Mouse (Mus musculus) midbrain, embryonic 14.5 days (tissue): ENCODE measurements around the gene Yipf3. TPM values are rescaled to one million over a fixed set of nuclear protein-coding genes. Genes with fewer than 3 reads are reported as not detected.
A peak's percentile ranks its signal among the peaks of the same experiment; 100 is the strongest.

Experiments
- ATAC-seq: fragments of 200-750 bp; cut with Nextera tagmentation; 2 replicates; pipeline ENCODE4 v1.8.0; 2017; ENCODE audit warnings: moderate number of reproducible peaks, moderate library complexity; ENCODE audit not compliant: low FRiP score, low TSS enrichment
- DNase-seq: peaks from one replicate; pipeline ENCODE4 v3.0.0-alpha.2; 2015
- H3K27ac ChIP-seq: fragments of 300-500 bp; sonication (generic); replicated peaks from 2 replicates; pipeline ENCODE4 v1.5.1; 2014; ENCODE audit warnings: mild to moderate bottlenecking, low read depth, low read length, moderate library complexity
- H3K27me3 ChIP-seq: fragments of 300-500 bp; sonication (generic); 2 replicates; pipeline ENCODE4 v1.6.1; 2014; ENCODE audit warnings: low read length, control low read depth, mixed read lengths; ENCODE audit not compliant: control insufficient read depth, insufficient read depth
- H3K36me3 ChIP-seq: fragments of 300-500 bp; sonication (generic); 2 replicates; pipeline ENCODE4 v1.6.1; 2014; ENCODE audit warnings: low read length, control low read depth; ENCODE audit not compliant: control insufficient read depth, insufficient read depth
- H3K4me1 ChIP-seq: fragments of 300-500 bp; sonication (generic); 2 replicates; pipeline ENCODE4 v1.6.1; 2014; ENCODE audit warnings: mild to moderate bottlenecking, antibody characterized with exemption, low read length, control low read depth; ENCODE audit not compliant: control insufficient read depth, insufficient read depth
- H3K4me2 ChIP-seq: fragments of 300-500 bp; sonication (generic); 2 replicates; pipeline ENCODE4 v1.6.1; 2014; ENCODE audit warnings: mild to moderate bottlenecking, low read length, moderate library complexity
- H3K4me3 ChIP-seq: fragments of 300-500 bp; sonication (generic); replicated peaks from 2 replicates; pipeline ENCODE4 v1.5.1; 2014; ENCODE audit warnings: low read depth, low read length
- H3K9ac ChIP-seq: fragments of 300-500 bp; sonication (generic); replicated peaks from 2 replicates; pipeline ENCODE4 v1.6.1; 2014; ENCODE audit warnings: mild to moderate bottlenecking, low read length, moderate library complexity
- H3K9me3 ChIP-seq: fragments of 300-500 bp; sonication (generic); 2 replicates; pipeline ENCODE4 v1.6.1; 2016; ENCODE audit warnings: low read length, control low read depth, mixed read lengths; ENCODE audit not compliant: control insufficient read depth
- WGBS: fragments of 180-500 bp; shearing (Covaris S2); extraction: QIAGEN DNeasy Blood & Tissue Kit; methylation state at CpG from one replicate; pipeline ENCODE4 v1.1.7; 2014; 5-methylcytosine and 5-hydroxymethylcytosine counted together
- polyA plus RNA-seq: library from polyadenylated mRNA; unstranded; fragments of >200 nt; fragmentation: Nextera tagmentation; extraction: Ambion mirVana; gene quantifications from 2 replicates; pipeline ENCODE4 v1.2.1, GENCODE M21; 2014

Yipf3 gene
- polyA plus RNA-seq, 1 experiment from 2014 or later: 86.7 TPM

DNA sequence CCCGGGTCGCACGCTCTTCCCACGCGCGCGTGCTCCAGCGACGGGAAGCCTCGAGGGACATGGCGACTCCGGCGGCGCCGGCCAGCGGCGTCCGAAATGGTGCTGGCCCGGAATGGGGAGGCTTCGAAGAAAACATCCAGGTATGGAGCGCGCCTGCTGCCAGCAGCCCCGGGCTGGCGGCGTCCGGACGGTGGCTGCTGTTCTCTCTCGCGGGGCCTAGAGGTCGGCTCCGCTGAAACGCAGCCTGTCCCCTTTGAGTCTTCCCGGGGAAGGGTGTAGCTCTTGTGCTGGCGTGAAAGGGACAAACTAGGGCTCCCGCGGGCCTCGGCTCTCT is 276 bp downstream of the Yipf3 start:
- H3K4me3 ChIP-seq: peak overlapping the region; percentile 94
- WGBS: under 1% methylated on average over 37 of the region's 37 CpGs
- peaks cover 69% of the 10 kb centered on the region for H3K36me3 ChIP-seq
- peak overlapping the region; percentile 92 for H3K9ac ChIP-seq
- DNase-seq (no peak), ATAC-seq (no peak; the same call in 1 of the 2 replicates)
- H3K9me3 ChIP-seq: no peaks in the 10 kb centered on the region
- H3K27me3 ChIP-seq: no peaks in the 10 kb centered on the region
- peak overlapping the region; percentile 75 for H3K4me2 ChIP-seq
- peak overlapping the region; percentile 81 for H3K27ac ChIP-seq
- H3K4me1 ChIP-seq: peaks cover 17% of the 10 kb centered on the region

DNA sequence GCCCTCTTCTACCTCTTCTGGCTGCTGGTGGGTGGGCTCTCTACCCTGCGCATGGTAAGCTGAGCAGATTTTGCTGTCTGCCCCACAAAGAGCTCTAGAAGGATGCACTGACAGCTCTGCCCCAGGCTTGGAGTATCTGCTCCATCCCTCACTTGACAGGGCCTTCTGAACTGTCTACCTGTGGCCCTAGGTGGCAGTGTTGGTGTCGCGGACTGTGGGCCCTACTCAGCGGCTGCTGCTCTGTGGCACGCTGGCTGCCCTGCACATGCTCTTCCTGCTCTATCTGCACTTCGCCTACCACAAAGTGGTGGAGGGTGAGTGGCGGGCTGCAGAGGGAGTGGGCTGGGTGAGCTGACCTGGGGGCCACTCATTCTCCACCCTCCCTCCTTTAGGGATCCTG is 3.3 kb downstream of the Yipf3 start:
- 78% methylated on average over 7 of the region's 7 CpGs for WGBS
- Histone ChIP-seq H3K27ac (no peak overlapping the region), H3K36me3 (peaks cover 39% of the 10 kb centered on the region), H3K4me2 (no peak overlapping the region), H3K4me1 (peaks cover 34% of the 10 kb centered on the region), H3K9ac (no peak overlapping the region), H3K4me3 (no peak overlapping the region), H3K27me3 (no peaks in the 10 kb centered on the region), H3K9me3 (no peaks in the 10 kb centered on the region)
- no peak for ATAC-seq
- no peak for DNase-seq

DNA sequence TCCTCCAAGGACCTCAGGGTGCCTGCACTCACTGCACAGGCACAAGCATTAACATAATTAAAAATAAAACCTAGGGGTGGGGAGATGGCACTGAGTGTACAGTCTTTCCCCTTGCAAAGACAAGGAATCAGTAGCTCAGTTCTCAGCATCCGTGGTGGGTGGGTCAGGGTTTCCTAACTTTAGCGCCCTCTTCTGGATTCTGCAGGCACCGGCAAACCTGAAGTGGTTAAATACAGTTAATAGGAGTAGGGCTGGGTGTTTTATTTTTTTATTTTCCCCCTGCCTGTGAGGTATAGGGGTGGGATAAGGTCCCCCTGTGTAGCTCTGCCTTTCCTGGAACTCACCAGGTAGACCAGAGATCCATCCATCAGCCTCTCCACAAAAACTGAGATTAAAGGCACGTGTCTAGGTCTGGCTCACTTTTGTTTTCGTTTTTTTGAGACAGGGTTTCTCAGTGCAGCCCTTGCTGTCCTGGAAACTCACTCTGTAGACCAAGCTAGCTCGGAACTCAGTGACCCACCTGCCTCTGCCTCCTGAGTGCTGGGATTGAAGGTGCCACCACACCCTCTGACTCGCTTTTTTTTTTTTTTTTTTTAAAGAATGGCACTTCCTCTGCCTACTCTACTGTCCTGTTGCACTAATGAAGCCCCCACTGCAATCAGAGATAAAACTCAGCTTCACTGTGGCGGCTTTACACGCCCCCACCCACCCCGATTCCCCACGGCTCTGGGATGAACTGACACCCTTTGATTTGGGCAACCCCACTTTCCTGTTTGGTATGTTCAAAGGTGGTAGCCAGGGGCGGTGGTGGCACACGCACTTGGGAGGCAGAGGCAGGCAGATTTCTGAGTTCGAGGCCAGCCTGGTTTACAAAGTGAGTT is 4.9 kb downstream of the Yipf3 start:
- 56% methylated on average over 14 of the region's 14 CpGs for WGBS
- H3K4me2 ChIP-seq: peak overlapping the region; percentile 94
- H3K4me1 ChIP-seq: peaks cover 26% of the 10 kb centered on the region
- H3K27me3 ChIP-seq: no peaks in the 10 kb centered on the region
- ATAC-seq (no peak), DNase-seq (peak; percentile 68)
- peaks cover 39% of the 10 kb centered on the region for H3K36me3 ChIP-seq
- H3K9ac ChIP-seq: peak overlapping the region; percentile 76; the same call in 1 of the 2 replicates
- no peaks in the 10 kb centered on the region for H3K9me3 ChIP-seq
- H3K27ac ChIP-seq: no peak overlapping the region
- peak overlapping the region; percentile 75 for H3K4me3 ChIP-seq

DNA sequence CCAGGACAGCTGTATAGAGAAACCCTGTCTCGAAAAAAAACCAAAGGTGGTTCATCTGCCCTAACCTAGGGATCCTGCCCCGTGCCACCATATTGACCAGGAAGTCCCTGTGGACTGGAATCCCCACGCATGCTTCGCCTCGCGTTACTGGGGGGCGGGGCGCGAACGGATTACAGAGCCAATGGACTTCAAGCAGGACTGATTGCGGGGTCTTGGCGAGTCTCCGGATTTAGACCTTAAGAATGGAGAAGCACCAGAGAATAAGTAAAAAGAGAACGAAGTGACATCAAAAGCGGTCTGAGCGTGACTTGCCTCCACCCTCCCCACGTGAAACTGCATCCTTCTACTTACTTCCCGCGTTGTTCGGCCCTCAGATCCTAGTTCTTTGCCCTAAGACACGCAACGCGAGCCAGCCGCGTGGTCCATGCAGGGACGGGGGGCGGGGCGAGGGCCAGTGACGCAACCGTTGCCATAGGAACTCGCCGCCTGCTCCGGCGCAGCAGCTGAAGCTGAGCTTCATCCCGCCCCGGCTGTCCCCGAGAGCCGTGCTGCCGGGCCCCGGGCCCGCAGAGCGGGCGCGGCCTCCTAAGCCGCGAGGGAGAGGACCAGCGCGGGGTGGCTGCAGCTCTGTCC is 5.7 kb downstream of the Yipf3 start, which contains the start of gene Lrrc73:
TSS of gene Lrrc73 (plus strand) at position 80 of the 633 bp plus-strand sequence.
- peak within 1 kb of the TSS; percentile 76 for H3K9ac ChIP-seq
- ATAC-seq (peak; percentile 90), DNase-seq (peak; percentile 96)
- no peaks in the 10 kb centered on the region for H3K27me3 ChIP-seq
- H3K27ac ChIP-seq: peak within 1 kb of the TSS; percentile 84
- H3K4me2 ChIP-seq: peak within 1 kb of the TSS; percentile 94
- H3K4me1 ChIP-seq: peaks cover 25% of the 10 kb centered on the region
- H3K9me3 ChIP-seq: no peaks in the 10 kb centered on the region
- peak within 1 kb of the TSS; percentile 75 for H3K4me3 ChIP-seq
- H3K36me3 ChIP-seq: peaks cover 46% of the 10 kb centered on the region
- 2% methylated on average over 48 of the region's 48 CpGs for WGBS

DNA sequence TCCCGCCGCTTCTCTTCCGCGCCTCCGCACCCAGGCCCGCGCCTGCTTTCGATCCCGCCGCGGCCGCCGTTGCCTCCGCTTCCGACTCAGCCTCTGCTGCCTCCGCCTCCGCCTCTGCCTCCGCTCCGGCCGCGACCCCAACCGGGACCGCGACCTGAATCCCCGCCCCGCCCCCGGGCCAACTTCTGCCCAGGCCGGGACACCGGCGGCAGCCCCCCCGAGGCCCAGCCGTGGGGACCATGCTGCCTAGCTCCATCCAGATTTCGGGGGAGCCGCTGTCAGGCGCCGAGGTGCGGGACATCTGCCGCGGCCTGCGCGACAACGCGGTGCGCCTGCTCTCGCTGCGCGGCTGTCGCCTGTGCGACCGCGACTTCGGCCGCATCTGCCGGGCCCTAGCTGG is 6.2 kb downstream of the Yipf3 start:
- Histone ChIP-seq H3K4me2 (peak overlapping the region; percentile 94), H3K36me3 (peaks cover 49% of the 10 kb centered on the region), H3K4me1 (peaks cover 19% of the 10 kb centered on the region), H3K27me3 (no peaks in the 10 kb centered on the region), H3K27ac (peak overlapping the region; percentile 84), H3K9ac (peak overlapping the region; percentile 76), H3K4me3 (peak overlapping the region; percentile 75), H3K9me3 (no peaks in the 10 kb centered on the region)
- ATAC-seq (peak; percentile 49), DNase-seq (peak; percentile 63)
- under 1% methylated on average over 53 of the region's 54 CpGs for WGBS

DNA sequence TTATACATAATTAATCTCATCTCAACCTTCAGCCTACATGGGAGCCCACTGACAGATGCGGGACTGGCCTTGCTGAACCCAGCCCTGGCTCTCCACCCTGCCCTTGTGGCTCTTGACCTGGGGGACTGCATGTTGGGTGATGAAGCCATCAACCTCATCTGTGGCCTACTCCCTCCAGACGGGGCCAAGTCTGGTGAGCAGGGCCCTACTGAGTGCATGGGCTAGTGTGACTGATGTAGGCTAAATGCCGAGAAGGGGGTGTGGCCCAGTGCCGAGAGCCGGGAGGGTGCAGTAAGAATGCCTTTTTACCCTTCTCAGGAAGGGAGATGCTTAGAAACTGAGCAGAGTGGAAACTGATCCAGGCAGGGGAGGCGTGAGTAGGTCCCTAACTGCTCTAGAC is 7.3 kb downstream of the Yipf3 start:
- Histone ChIP-seq H3K9me3 (no peaks in the 10 kb centered on the region), H3K27ac (no peak overlapping the region), H3K36me3 (peaks cover 49% of the 10 kb centered on the region), H3K4me1 (peaks cover 18% of the 10 kb centered on the region), H3K4me3 (peak overlapping the region; percentile 75), H3K4me2 (peak overlapping the region; percentile 94), H3K9ac (peak overlapping the region; percentile 76; the same call in 1 of the 2 replicates), H3K27me3 (no peaks in the 10 kb centered on the region)
- ATAC-seq: no peak
- no peak for DNase-seq
- WGBS: 35% methylated on average over 6 of the region's 6 CpGs

DNA sequence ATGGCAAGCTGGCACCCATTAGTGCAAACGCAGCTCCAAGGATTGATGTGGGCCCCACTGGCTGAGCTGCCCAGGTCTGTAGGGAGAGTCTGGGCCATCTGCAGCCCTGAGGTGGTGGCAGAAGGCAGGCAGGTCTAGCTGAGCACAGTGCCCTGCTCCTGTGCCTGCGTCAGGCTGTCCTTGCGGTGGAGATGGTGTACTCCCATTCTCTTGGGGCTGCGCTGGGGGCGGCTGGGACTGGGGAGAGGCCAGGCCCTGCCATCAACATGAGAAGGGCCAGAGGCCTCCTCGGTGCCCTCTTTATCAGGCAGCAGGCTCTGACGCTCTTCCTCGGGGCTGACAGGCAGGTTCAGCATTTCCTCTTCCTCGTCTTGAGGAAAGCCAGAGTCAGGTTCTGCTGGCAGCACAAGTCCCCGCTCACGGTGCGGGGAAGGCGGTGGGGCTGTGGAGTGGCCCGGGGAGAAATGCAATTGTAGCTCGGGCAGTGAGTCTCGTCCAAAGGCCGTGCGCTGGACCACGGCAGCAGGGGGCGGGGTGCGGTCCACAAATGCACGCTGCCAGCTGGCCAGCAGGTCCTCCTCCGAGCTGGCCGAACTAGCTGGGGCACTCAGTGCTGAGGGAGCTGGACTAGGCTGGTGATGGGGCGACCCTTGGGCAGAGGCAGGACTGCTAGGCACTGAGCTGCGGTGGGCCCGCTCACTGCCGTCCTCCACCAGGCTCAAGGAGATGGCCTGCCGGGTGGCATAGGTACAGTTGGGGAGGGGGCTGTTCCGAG is 10.6 kb downstream of the Yipf3 start:
- H3K36me3 ChIP-seq: peaks cover 60% of the 10 kb centered on the region
- 75% methylated on average over 30 of the region's 30 CpGs for WGBS
- H3K4me3 ChIP-seq: no peak overlapping the region
- H3K9ac ChIP-seq: no peak overlapping the region
- H3K27me3 ChIP-seq: no peaks in the 10 kb centered on the region
- no peak overlapping the region for H3K27ac ChIP-seq
- DNase-seq: no peak
- no peak overlapping the region for H3K4me2 ChIP-seq
- no peak for ATAC-seq
- H3K9me3 ChIP-seq: no peaks in the 10 kb centered on the region
- peaks cover 14% of the 10 kb centered on the region for H3K4me1 ChIP-seq

DNA sequence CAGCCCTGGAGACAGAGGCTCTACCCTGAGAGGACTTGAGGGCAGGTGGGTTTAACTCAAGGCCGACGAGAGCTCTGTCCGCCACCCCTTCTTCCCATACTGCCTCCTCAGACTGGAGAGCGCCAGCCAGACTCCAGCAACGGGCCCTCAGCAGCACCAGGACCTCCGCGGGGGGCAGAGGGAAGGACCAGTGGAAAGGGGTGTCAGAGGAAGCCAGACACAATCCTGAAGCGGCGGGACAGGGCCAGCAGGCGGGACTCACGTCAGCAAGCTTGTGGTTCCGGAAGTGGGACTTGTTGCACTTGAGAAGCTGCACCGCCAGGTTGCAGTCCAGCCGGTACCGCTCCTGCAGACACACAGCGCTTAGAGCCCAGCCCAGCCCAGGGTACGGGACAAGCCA is 11.8 kb downstream of the Yipf3 start:
- ATAC-seq: no peak
- no peak overlapping the region for H3K4me2 ChIP-seq
- H3K9ac ChIP-seq: no peak overlapping the region
- H3K36me3 ChIP-seq: peaks cover 70% of the 10 kb centered on the region
- peaks cover 8% of the 10 kb centered on the region for H3K4me1 ChIP-seq
- no peak overlapping the region for H3K27ac ChIP-seq
- 88% methylated on average over 17 of the region's 17 CpGs for WGBS
- H3K4me3 ChIP-seq: no peak overlapping the region
- no peaks in the 10 kb centered on the region for H3K9me3 ChIP-seq
- H3K27me3 ChIP-seq: no peaks in the 10 kb centered on the region
- DNase-seq: no peak
